Mouse (Mus musculus): ENCODE results near the gene Ide.

GRCm38 (mm10) chr19:37248199-37248598 is 89.5 kb downstream of the Ide start:
- TF ChIP-seq CTCF (IDR thresholded peaks at IDR 0.05; ENCODE audit: borderline replicate concordance, extremely low read depth, insufficient read depth, insufficient read length) (no peak), POLR2A (IDR thresholded peaks at IDR 0.05; ENCODE audit: borderline replicate concordance, extremely low read depth, insufficient read depth, insufficient read length, poor library complexity, severe bottlenecking) (no peak)

All from brain, embryonic 14.5 days (tissue).